Mouse (Mus musculus): ENCODE results near the gene Notch1. TPM values are rescaled to one million over a fixed set of nuclear protein-coding genes. Genes with fewer than 3 reads are reported as not detected.
A peak's percentile ranks its signal among the peaks of the same experiment; 100 is the strongest.

Notch1 gene
- polyA plus RNA-seq, 1 experiment from 2014 or later, result 26.0 TPM

GRCm38 (mm10) chr2:26486835-26487321, 29.6 kb downstream of the Notch1 start:
- Histone ChIP-seq H3K4me2 (replicated peaks) (peak overlapping the region; percentile 15), H3K9me3 (replicated peaks) (no peaks in the 10 kb centered on the region), H3K27ac (replicated peaks) (peak overlapping the region; percentile 69), H3K4me1 (peaks cover 94% of the 10 kb centered on the region), H3K4me3 (replicated peaks) (no peak overlapping the region), H3K36me3 (peaks cover 20% of the 10 kb centered on the region), H3K27me3 (no peaks in the 10 kb centered on the region), H3K9ac (no peak overlapping the region)
- no peak for ATAC-seq (ENCODE audit: insufficient number of reproducible peaks, low FRiP score, low TSS enrichment, low read depth)
- WGBS, result 31% methylated on average over 3 of the region's 3 CpGs

- no peak overlapping the region for H3K4me3 ChIP-seq (replicated peaks)
- no peaks in the 10 kb centered on the region for H3K27me3 ChIP-seq
- H3K36me3 ChIP-seq, result peaks cover 26% of the 10 kb centered on the region
- peak overlapping the region; percentile 55; the same call in 1 of the 2 replicates for H3K27ac ChIP-seq (replicated peaks)
- H3K4me2 ChIP-seq (replicated peaks), result no peak overlapping the region; the same call in 1 of the 2 replicates
- H3K9me3 ChIP-seq (replicated peaks), result no peaks in the 10 kb centered on the region
- peaks cover 90% of the 10 kb centered on the region for H3K4me1 ChIP-seq
- WGBS, result 30% methylated on average over 5 of the region's 5 CpGs
- H3K9ac ChIP-seq, result no peak overlapping the region
- no peak for ATAC-seq (ENCODE audit: insufficient number of reproducible peaks, low FRiP score, low TSS enrichment, low read depth)
Measured at GRCm38 (mm10) chr2:26486264-26486810, 30.1 kb downstream of the Notch1 start.

- Histone ChIP-seq H3K4me3 (replicated peaks) (no peak overlapping the region), H3K27ac (replicated peaks) (no peak overlapping the region; the same call in 1 of the 2 replicates), H3K27me3 (no peaks in the 10 kb centered on the region), H3K9ac (no peak overlapping the region), H3K4me1 (peaks cover 84% of the 10 kb centered on the region), H3K4me2 (replicated peaks) (no peak overlapping the region), H3K36me3 (peaks cover 32% of the 10 kb centered on the region), H3K9me3 (replicated peaks) (no peaks in the 10 kb centered on the region)
- no peak for ATAC-seq (ENCODE audit: insufficient number of reproducible peaks, low FRiP score, low TSS enrichment, low read depth)
- WGBS, result 34% methylated on average over 7 of the region's 7 CpGs
Measured at GRCm38 (mm10) chr2:26485710-26486109, 30.8 kb downstream of the Notch1 start.

- peaks cover 80% of the 10 kb centered on the region for H3K4me1 ChIP-seq
- H3K27me3 ChIP-seq, result no peaks in the 10 kb centered on the region
- H3K4me2 ChIP-seq (replicated peaks), result no peak overlapping the region
- H3K9me3 ChIP-seq (replicated peaks), result no peaks in the 10 kb centered on the region
- H3K9ac ChIP-seq, result no peak overlapping the region
- no peak overlapping the region for H3K4me3 ChIP-seq (replicated peaks)
- peaks cover 36% of the 10 kb centered on the region for H3K36me3 ChIP-seq
- no peak for ATAC-seq (ENCODE audit: insufficient number of reproducible peaks, low FRiP score, low TSS enrichment, low read depth)
- H3K27ac ChIP-seq (replicated peaks), result no peak overlapping the region
- 77% methylated on average over 9 of the region's 9 CpGs for WGBS
Measured at GRCm38 (mm10) chr2:26485278-26485677, 31.2 kb downstream of the Notch1 start.

- Histone ChIP-seq H3K4me2 (replicated peaks) (no peak overlapping the region), H3K27me3 (no peaks in the 10 kb centered on the region), H3K4me3 (replicated peaks) (no peak overlapping the region), H3K27ac (replicated peaks) (no peak overlapping the region), H3K9me3 (replicated peaks) (no peaks in the 10 kb centered on the region), H3K4me1 (peaks cover 69% of the 10 kb centered on the region), H3K36me3 (peaks cover 47% of the 10 kb centered on the region), H3K9ac (no peak overlapping the region)
- ATAC-seq (ENCODE audit: insufficient number of reproducible peaks, low FRiP score, low TSS enrichment, low read depth), result no peak
- 88% methylated on average over 10 of the region's 10 CpGs for WGBS
Measured at GRCm38 (mm10) chr2:26484169-26484568, 32.3 kb downstream of the Notch1 start.

- ATAC-seq (ENCODE audit: insufficient number of reproducible peaks, low FRiP score, low TSS enrichment, low read depth), result no peak
- Histone ChIP-seq H3K4me2 (replicated peaks) (no peak overlapping the region), H3K4me3 (replicated peaks) (no peak overlapping the region), H3K27me3 (no peaks in the 10 kb centered on the region), H3K4me1 (peaks cover 60% of the 10 kb centered on the region), H3K9me3 (replicated peaks) (no peaks in the 10 kb centered on the region), H3K36me3 (peaks cover 55% of the 10 kb centered on the region), H3K9ac (no peak overlapping the region), H3K27ac (replicated peaks) (0 out of 2 replicates have a peak overlapping the region, but pooled peaks have one; percentile 28)
- 55% methylated on average over 13 of the region's 13 CpGs for WGBS
Measured at GRCm38 (mm10) chr2:26483230-26483869, 33.1 kb downstream of the Notch1 start.

- Histone ChIP-seq H3K36me3 (peaks cover 61% of the 10 kb centered on the region), H3K9me3 (replicated peaks) (no peaks in the 10 kb centered on the region), H3K27me3 (no peaks in the 10 kb centered on the region), H3K4me2 (replicated peaks) (no peak overlapping the region), H3K27ac (replicated peaks) (0 out of 2 replicates have a peak overlapping the region, but pooled peaks have one; percentile 28), H3K4me3 (replicated peaks) (no peak overlapping the region), H3K9ac (no peak overlapping the region), H3K4me1 (peaks cover 55% of the 10 kb centered on the region)
- 83% methylated on average over 3 of the region's 3 CpGs for WGBS
- no peak for ATAC-seq (ENCODE audit: insufficient number of reproducible peaks, low FRiP score, low TSS enrichment, low read depth)
Measured at GRCm38 (mm10) chr2:26482824-26483223, 33.6 kb downstream of the Notch1 start.

- H3K4me1 ChIP-seq, result peaks cover 46% of the 10 kb centered on the region
- H3K9ac ChIP-seq, result no peak overlapping the region
- ATAC-seq (ENCODE audit: insufficient number of reproducible peaks, low FRiP score, low TSS enrichment, low read depth), result no peak
- no peak overlapping the region for H3K27ac ChIP-seq (replicated peaks)
- H3K36me3 ChIP-seq, result peaks cover 70% of the 10 kb centered on the region
- WGBS, result 75% methylated on average over 10 of the region's 10 CpGs
- no peak overlapping the region for H3K4me3 ChIP-seq (replicated peaks)
- H3K4me2 ChIP-seq (replicated peaks), result no peak overlapping the region
- H3K9me3 ChIP-seq (replicated peaks), result no peaks in the 10 kb centered on the region
- no peaks in the 10 kb centered on the region for H3K27me3 ChIP-seq
Measured at GRCm38 (mm10) chr2:26481724-26482495, 34.6 kb downstream of the Notch1 start.

- H3K27me3 ChIP-seq, result no peaks in the 10 kb centered on the region
- H3K9ac ChIP-seq, result no peak overlapping the region
- no peaks in the 10 kb centered on the region for H3K9me3 ChIP-seq (replicated peaks)
- 90% methylated on average over 12 of the region's 12 CpGs for WGBS
- H3K4me2 ChIP-seq (replicated peaks), result no peak overlapping the region
- no peak overlapping the region for H3K27ac ChIP-seq (replicated peaks)
- H3K4me1 ChIP-seq, result peaks cover 36% of the 10 kb centered on the region
- no peak for ATAC-seq (ENCODE audit: insufficient number of reproducible peaks, low FRiP score, low TSS enrichment, low read depth)
- no peak overlapping the region for H3K4me3 ChIP-seq (replicated peaks)
- H3K36me3 ChIP-seq, result peaks cover 80% of the 10 kb centered on the region
Measured at GRCm38 (mm10) chr2:26480911-26481310, 35.6 kb downstream of the Notch1 start.

GRCm38 (mm10) chr2:26478685-26479205, 37.7 kb downstream of the Notch1 start:
- H3K27ac ChIP-seq (replicated peaks), result no peak overlapping the region
- no peak for ATAC-seq (ENCODE audit: insufficient number of reproducible peaks, low FRiP score, low TSS enrichment, low read depth)
- H3K27me3 ChIP-seq, result no peaks in the 10 kb centered on the region
- no peaks in the 10 kb centered on the region for H3K9me3 ChIP-seq (replicated peaks)
- H3K4me3 ChIP-seq (replicated peaks), result no peak overlapping the region
- H3K36me3 ChIP-seq, result peaks cover 92% of the 10 kb centered on the region
- 82% methylated on average over 2 of the region's 2 CpGs for WGBS
- H3K9ac ChIP-seq, result no peak overlapping the region
- no peak overlapping the region for H3K4me2 ChIP-seq (replicated peaks)
- H3K4me1 ChIP-seq, result peaks cover 17% of the 10 kb centered on the region; the same call in 1 of the 2 replicates

- H3K4me3 ChIP-seq (replicated peaks), result no peak overlapping the region
- no peak for ATAC-seq (ENCODE audit: insufficient number of reproducible peaks, low FRiP score, low TSS enrichment, low read depth)
- peaks cover 92% of the 10 kb centered on the region for H3K36me3 ChIP-seq
- 95% methylated on average over 7 of the region's 7 CpGs for WGBS
- H3K9ac ChIP-seq, result no peak overlapping the region
- H3K4me2 ChIP-seq (replicated peaks), result no peak overlapping the region
- no peaks in the 10 kb centered on the region for H3K9me3 ChIP-seq (replicated peaks)
- peaks cover 9% of the 10 kb centered on the region; the same call in 1 of the 2 replicates for H3K4me1 ChIP-seq
- no peak overlapping the region for H3K27ac ChIP-seq (replicated peaks)
- H3K27me3 ChIP-seq, result no peaks in the 10 kb centered on the region
Measured at GRCm38 (mm10) chr2:26477911-26478310, 38.6 kb downstream of the Notch1 start.
